Mouse (Mus musculus) heart, adult 8-10 months (tissue): ENCODE measurements around the gene Sh3tc1. TPM values are rescaled to one million over a fixed set of nuclear protein-coding genes. Genes with fewer than 3 reads are reported as not detected.
A peak's percentile ranks its signal among the peaks of the same experiment; 100 is the strongest.

Experiments used
- DNase-seq: peaks from one replicate; pipeline ENCODE4 v3.0.0; 2022; ENCODE audit warnings: low spot score
- total RNA-seq, 4 experiments: library from RNA; stranded (reverse); gene quantifications; 2 replicates each; pipeline ENCODE4 v1.2.4; 2022

Sh3tc1 gene
- 1 to 10 TPM; 6.5 to 9.1 (median 7.9) TPM for total RNA-seq

DNA sequence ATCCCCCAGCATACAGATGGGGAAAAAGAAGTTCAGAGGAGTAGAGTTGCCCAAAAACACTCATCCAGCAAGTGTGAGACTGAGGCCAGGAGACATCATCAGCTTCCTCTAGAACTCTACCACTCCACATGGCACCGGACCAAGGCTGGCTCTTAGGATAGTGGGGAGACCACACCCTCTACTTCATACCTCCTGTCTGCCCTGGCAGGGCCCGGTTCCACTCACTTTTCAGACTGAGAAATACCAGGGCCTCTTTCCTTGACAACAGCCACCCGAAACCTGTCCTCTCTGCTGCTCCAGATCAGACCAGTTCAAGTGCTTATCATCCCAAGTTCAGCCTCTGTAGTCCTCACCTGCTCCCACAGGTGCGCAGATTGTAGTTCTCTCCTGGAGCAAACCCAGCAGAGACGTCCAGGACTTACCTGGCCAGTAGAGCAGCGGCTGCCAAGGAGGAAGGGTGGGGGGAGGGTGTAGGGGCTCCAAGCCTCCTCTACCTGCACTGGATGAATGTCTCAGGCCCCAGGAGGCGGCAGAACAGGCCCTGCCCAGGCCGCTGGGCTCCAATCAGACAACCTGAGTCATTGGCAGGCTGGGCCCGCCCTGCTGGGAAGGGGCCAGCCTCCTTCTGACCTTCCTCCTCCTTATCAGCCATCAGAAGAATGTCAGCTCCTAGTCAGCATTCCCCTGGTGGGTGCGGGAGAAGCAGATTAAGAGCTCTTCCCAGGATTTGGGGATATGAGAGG lies at the start of gene Sh3tc1:
Sh3tc1 (minus strand) TSS at position 452 of the 743 bp plus-strand sequence.
- no peak for DNase-seq

DNA sequence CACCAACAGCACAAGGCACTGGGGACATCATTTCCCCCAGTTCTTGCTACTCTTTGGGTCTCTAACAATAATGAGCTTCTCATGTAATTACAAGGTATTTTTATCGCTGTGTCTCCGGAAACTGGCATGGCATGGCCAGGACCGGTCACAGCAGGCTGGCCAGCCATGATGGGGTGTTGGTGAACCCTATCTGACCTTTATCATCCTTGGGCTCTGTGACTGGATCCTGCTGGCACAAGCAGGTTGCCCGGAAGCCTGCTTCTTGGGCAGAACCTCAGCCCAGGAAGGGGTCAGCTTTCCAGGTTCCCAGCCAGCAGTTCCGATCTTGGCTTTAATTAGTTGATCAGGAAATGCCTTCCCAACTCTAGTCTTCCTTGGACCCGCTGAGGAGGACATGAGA lies 48.9 kb upstream of the Sh3tc1 start:
- DNase-seq = no peak

DNA sequence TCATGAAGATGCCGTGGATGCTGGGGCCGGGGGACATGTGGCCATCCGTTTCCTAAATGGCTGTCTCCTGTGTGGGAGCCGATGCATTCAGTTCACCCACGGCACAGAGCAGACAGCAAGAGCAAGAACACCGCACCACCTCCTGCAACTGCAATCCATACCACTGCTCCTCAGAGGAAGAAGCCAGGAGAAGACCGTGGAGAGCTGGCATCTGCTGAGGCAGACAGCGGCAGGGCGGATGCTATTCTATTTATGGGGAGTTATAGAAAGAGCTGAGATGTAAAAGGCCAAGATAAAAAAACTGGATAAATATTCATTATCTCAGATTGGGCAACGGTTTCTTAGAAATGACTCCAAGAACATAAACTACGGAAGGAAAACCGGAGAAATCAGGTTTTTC lies 48.1 kb upstream of the Sh3tc1 start:
- DNase-seq = no peak

DNA sequence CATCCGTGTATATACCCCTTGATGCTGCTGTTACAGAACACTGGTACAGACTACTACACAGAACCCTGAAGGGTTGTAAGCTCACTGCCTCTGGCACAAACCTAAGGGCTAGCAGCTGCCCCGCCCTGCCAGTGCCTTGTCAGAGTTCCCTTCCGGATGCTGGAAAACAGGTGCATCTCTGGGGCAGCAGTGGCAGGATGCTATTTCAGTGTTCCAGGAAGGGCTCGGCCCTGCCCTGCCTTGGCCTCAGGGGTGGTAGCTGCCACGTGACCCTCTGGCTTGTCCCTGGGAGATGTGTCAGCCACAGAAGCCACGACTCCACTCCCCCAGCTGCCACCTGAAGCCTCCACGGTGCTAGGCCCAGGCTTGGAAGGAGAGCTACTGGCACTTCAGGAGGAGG lies 46.1 kb upstream of the Sh3tc1 start:
- no peak for DNase-seq

DNA sequence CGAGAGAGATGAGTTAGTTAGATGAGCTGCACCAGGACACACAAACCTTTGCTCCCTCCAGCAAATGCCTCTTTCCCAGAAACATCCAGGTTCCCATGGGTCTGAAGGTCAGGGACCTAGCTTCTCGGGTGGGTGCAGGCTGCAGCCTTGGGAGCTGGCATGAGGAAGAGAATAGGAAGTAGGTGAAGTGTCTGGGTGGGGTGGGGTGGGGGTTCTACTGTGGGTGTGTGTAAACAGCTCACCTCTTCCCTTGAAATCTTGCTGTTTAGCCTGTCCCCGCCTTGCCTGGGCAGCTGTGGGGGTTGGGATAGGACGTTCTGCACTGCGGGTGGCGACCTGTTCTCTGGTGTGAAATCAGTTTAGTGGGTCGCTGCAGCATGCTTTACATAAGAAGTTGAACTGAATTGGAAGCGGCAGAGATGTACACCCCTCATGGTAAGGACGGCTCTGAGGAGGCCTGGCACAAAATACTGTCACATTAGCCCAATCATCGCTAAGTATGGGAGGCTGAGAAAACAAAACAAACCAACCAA lies 42.9 kb upstream of the Sh3tc1 start:
- DNase-seq = no peak

DNA sequence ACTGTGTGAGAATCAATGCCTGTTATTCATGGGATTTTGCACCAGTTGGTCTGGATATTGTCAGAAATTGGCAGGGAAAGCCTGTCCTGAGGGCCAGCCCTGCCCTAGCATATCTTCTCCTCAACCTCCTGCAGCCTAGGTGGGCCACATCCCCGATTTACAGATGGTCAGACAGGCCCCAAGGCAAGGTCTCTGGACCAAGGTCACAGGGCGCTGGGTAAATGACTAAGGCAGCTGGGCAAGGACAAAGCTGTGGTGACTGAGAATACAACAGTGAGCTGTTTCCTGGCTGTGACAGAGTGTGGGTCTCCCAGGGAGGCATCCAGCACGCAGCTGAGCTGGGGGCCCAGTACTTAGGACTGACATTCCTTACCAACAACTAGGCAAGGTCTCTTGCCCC lies 41.3 kb upstream of the Sh3tc1 start:
- no peak for DNase-seq

DNA sequence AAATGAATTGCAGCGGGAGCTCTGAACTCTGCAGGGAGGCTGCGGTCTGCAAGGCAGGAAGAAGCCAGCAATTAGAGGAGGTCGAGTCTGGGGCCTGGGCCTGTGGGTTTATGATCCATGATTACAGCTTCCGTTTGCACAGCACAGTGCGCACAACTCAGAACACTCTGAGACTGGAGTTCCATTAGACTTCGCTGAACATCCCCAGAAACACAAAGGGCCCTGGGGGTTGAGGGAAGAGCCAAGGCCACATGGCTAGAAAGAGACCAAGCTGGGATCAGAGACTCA lies 34.3 kb upstream of the Sh3tc1 start:
- DNase-seq = no peak

DNA sequence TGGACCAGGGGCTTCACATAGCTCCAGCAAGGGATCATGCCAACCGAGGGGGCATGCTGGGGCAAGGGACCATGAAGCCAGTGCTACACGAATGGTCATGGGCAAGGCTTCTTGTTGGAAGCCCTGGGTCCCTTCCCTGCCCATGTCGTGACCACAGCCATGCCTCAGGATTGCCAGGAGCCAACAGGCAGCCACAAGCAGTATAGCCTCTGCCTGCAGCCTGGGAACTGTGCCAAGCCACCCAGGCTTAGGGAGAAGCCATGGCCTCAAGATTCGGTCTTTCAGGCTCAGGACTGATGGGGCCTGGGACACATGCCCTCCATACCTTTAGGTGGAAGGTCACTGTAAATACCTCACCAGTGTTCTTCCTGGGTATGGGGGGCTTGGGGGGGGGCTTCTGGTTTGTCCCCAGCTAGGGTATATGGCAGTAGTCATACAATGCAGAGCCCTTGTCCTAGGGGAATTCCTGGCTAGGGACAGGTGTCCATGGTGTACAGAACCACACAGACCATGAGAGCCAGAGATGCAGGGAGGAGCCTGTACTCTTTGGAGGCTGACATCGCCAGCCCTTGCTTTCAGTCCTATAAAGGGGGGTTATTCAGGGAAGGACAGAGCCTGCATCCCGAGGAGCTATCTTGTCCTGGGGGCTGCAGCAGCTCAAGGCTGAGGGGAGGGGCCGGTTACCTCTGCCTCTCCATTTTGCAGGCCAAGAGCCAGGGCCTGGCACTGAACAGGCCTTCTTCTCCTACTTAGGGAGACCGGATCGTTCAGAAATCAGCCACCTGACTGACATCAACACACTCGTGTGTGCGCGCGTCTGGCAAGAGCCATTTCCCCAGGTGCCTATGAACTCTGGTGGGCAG lies 33.7 kb upstream of the Sh3tc1 start:
- DNase-seq = no peak

DNA sequence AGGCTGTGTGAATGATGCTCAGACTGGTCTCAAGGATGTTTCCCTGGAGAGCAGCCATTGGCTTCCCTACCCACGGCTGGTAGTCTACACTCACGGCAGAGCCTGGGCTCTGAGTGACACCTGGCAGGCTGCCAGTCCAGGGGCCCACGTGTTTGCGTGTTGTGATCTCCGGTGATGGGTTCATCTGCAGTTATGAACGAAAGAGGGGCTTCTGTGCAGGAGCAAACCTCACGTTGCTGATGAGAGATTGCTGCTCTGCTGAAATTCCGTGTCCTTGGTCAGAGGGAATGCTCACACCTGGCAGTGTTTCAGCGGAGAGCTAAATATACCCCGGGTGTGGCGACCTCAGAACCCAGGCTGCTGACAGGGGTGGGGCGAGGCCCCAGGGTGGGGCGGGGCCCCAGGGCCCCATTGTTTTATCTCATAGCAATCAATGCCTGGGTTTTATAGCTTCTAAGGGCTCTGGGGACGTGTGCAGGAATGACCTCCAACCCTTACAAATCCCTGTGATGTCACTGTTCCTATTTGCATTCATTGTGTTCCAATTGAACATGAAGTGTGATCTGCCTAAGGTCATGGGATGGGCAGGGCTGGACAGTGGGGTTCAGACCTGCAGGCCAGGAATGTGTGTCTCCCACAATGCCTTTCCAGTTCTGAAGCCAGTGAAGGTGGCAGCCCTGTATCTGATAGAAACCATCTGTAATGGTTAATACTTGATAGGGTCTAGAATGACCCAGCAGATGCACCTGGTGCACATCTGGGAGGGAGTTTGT lies 31.3 kb upstream of the Sh3tc1 start:
- peak; percentile 47 for DNase-seq

DNA sequence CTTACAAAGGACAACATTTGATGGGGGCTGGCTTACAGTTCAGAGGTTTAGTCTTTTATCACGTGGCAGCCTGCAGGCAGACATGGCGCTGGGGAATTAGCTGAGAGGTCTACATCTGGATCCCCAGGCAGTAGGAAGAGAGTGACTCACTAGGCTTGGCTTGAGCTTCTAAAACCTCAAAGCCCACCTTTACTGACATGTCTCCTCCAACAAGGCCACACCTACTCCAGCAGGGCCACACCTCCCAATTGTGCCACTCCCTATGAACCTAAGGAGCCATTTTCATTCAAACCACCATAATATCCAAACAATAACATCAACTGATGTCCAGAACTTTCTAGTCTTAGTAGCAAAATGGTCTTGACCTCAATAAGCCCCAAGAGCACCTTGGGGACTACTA lies 30.5 kb upstream of the Sh3tc1 start:
- no peak for DNase-seq

DNA sequence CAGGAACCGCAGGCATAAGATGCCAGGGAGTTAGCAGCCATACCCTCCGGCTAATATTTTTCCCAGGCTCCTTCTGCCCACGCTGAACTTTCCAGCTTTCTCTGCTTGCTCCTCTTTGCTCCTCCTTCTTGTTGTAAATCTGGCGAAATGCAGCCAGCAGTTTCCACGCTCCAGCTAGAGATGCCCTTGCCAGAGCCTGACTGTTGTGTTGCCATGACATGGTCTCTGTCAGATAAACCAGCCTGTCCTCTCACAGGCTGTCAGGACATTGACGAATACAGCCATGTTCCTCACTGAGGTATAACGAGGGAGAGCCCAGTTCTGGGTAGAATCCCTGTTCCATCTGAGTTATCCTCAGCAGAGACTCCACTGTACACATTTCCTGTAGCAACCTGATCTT lies 29.2 kb upstream of the Sh3tc1 start:
- no peak for DNase-seq

DNA sequence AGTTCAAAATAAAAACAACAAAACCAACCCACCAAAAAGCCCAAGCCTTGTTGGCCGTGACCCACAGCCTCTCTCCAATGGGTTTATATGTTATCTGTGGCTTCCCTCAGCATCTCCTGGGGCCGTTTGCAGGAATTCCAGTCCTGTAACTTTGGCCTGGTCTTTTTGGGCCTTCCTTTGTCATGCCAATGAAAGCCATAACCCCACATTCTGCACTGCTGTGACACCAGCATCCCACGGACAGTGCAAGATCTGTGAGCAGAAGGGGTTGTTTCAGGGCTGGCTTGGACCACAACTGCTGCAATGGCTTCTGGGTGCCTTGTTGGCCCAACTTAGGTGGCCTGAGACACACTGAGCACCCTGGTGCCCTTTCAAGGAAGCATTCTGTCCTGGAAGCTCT lies 28.7 kb upstream of the Sh3tc1 start:
- no peak for DNase-seq

DNA sequence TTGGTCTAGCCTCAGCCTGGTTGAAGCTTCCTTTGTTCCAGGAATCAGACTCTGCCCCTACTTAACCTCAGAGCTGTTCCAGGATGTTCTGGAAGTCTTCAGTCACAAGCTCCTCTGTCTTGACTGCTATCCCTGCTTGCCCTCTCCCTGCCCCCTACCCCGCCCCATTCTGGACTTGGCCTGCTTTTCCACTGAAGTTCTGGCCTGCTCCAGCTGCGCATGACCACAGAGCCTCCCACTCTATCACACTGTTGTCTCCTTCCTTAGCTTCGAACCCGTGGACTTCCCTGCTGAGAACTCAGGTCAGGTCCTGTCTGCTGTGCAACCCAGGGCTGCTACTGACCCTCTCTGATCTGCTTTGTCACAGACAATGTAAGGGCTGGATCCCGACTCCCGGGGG lies 26.1 kb upstream of the Sh3tc1 start:
- DNase-seq = no peak

DNA sequence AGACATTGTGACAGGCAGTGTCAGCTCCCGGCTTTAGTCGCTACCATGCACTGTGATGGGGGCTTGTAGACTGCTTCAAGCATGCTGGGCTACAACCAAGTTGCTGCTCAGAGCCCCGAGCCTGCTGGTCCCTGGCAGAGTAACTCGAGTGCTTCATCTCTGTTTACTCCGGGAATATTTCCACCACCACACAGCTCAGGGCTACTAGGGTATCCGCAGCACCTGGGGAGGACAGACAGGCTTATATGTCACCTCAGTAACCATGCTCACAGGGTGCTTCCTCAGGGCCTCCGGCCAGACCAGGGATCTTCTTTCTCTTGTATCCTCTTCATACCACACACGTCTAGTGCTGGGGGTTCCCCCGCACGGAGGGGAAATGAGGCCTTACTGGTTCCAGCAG lies 23.1 kb upstream of the Sh3tc1 start:
- no peak for DNase-seq

DNA sequence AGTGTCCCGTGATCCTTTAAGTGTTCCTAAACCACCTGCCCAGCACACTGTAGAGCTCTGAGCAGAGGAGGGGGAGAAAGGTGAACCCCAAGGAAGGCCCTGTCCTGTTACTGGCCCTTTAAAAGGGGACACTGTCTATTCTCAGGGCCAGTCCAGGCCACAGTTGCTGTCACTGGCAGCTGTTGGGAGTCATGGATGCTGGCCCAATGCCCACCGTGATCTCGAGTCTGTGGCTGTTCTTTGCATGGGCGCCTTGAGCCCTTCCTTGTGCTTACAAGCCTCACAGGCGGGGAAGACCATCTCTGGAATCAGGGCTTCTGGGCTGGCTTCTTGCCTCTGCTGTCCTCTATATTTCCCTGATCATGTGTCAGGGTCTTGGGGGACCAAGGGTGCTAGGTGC lies 22.6 kb upstream of the Sh3tc1 start:
- peak; percentile 48 for DNase-seq

DNA sequence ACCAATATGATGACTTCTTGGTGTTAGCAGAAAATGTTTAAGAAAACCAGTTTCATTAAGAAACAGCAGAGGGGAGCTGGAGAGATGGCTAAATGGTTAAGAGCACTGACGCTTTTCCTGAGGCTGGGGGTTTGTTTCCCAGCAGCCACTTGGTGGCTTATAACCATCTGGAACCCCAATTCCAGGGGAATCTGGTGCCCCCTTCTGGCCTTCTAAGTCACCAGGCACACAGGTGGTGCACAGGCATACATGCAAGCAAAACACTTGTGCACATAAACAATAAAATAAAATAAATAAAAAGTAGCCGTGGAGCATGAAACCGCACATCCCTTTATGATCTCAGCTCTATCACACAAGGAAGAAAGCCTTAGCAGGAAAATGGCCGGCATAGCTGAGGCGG lies 21.5 kb upstream of the Sh3tc1 start:
- DNase-seq = no peak

DNA sequence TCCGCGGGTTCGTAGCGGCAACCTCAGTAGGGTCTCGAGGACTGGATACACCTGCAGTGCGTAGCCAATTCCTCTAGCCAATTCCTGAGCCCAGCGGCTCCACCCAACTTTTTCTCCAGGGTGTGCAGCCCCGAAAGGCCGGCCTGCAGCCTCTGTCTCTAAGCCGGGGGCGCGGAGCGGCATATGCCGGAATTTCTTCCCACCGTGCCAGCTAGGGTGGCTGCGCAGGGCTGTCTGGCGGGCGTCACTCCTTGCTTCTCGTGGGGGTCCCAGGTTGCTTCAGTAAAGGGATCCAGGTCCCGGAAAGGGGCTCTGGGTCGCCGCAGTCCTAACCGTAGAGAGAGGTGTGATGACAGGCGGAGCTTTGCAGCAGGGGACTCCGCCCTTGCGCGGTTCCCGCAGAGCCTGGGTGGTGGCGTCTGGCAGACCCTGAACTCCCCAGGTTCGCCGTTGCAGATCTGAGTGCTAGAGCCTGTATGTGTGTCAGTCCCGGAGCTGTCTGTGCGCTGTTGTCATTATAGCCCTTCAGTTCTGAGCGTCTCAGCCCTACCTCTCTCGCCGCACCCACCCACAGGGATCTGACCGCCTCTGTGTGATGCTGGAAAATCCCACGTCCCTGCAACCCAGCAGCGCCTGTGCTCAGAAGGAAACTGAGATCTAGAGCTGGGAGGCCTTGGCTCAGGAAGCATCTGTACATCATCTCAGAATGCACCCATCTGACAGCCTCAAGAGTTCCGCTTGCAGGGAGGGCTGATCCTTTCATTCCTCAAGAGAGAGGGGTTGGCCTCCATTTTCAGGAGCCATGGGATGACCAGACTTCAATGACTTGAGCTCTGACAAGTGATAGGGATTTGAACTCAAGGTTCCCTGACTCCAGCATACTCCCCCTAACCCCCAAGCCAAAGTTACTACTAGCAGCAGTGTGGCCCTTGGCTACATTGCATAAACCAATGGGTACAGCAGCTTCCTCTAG lies 18.6 kb upstream of the Sh3tc1 start:
- DNase-seq = no peak

DNA sequence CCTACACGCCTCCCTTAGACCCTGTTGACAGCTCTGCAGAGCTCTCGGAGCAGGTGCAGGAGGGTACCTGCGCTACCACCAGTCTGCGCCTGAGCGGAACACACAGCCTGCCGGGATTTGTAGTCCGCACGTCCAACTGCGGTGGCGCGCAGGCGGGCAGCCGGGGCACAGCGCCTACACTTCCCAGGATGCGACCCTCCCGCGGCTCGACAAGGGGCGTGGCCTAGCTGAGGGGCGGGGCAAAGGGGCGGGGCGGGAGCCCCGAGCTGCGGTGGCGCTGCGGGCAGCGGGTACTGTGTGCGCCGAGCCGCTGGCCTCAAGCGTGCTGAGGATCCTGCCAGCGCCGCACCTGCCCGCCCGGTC lies 17.8 kb upstream of the Sh3tc1 start, which contains the start of gene Ablim2:
Ablim2 (plus strand) TSS at position 242 of the 363 bp plus-strand sequence.
- peak; percentile 86 for DNase-seq

DNA sequence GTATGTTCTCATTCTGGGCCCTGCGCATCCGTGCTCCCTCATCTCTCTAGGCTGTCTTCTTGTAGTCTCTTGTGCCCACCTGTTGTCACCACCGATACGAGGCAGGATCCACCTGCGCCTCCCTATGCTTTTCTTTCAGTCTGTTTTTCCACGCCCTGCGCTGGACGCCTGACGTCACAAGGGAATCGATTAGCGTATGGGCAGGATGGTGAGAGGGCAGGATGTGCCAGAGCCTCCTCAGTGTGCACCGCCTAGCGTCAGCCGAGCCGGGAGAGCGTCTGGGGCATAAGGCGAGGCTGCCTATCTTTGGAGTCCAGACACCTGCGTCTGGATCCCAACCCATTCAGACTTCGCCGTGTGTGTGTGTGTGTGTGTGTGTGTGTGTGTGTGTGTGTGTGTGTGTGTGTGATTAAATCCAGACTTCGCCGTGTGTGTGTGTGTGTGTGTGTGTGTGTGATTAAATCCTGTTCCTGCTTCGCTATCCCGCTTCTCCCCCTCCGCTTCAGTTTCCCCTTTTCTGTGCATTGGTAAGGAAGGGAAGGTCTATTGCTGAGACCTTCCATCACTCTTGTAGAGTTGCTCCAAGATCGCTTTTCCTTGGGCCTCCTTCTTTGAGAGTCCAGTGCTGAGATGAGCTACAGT lies 17.3 kb upstream of the Sh3tc1 start:
- no peak for DNase-seq

DNA sequence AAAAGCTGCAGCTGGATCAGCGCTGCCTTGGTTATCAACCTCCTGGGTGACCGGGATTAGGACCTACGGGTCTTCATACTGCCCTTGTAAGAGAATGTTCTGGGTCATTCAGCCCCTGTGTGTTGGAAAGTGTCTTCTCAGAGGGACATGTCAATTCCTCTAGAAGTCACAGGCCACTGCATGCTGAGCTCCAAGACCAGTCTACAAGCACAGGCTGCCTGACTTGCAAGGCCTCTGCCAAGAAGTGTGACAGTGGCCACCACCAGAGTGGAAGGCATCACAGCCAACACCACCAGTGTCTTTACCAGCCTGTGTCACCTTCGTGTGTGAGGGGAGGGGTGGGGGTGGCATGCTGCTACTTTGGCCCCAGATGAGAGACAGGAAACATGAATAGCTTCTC lies 16.2 kb upstream of the Sh3tc1 start:
- DNase-seq = no peak
